ENCODE assay signal across 9 mouse cellular contexts in genomic region chr9:78447606-78447972, GRCm38 (mm10). TPM values are rescaled to one million over a fixed set of nuclear protein-coding genes. Genes with fewer than 3 reads are reported as not detected.
A peak's percentile ranks its signal among the peaks of the same experiment; 100 is the strongest.
DNase-seq lines count a peak whose midpoint lies in the region; ATAC-seq and TF ChIP-seq lines count a peak whose summit lies in the region.
"Had no signal": no experiment of that assay in that cellular context is flagged by ENCODE, and none has a peak within 500 bp of the region (broad histone marks: within the 10 kb centered on the region; RNA-seq: fewer than 3 reads in every experiment).

No protein-coding gene starts in this region.

- H3K4me1 ChIP-seq in lung, adult 2 months (ENCODE audit: control insufficient read depth, insufficient read depth, low read length) = peaks cover 6% of the 10 kb centered on the region
- peaks cover 12% of the 10 kb centered on the region for H3K4me1 ChIP-seq in limb, embryonic 13.5 days
- peaks cover 18% of the 10 kb centered on the region for H3K4me1 ChIP-seq in neural tube, embryonic 15.5 days

- peak overlapping the region; percentile 74 for H3K4me2 ChIP-seq in limb, embryonic 13.5 days (replicated peaks)
- H3K4me2 ChIP-seq in neural tube, embryonic 15.5 days = peak overlapping the region; percentile 64

- WGBS in lung, adult 2 months = 27% methylated on average over 9 of the region's 9 CpGs
- 33% methylated on average over 9 of the region's 9 CpGs for WGBS in limb, embryonic 13.5 days
- WGBS in neural tube, embryonic 15.5 days = 30% methylated on average over 9 of the region's 9 CpGs

- peak overlapping the region; percentile 55 for H3K4me3 ChIP-seq in lung, adult 2 months (replicated peaks; ENCODE audit: extremely low read depth, low read depth, low read length)
- peak overlapping the region; percentile 94 for H3K4me3 ChIP-seq in limb, embryonic 13.5 days
- peak overlapping the region; percentile 79 for H3K4me3 ChIP-seq in neural tube, embryonic 15.5 days (replicated peaks)

- peak; percentile 4; the same call in 1 of the 2 replicates for ATAC-seq in erythroblast, adult 5-6 weeks (replicated peaks; ENCODE audit: low FRiP score, poor library complexity, severe bottlenecking)
- peak; percentile 13; the same call in 1 of the 2 replicates for ATAC-seq in limb, embryonic 13.5 days (ENCODE audit: low FRiP score, low read depth)
- ATAC-seq in neural tube, embryonic 15.5 days (ENCODE audit: low FRiP score) = peak; percentile 35
- ATAC-seq in activated CD4-positive, CD25-positive, alpha-beta regulatory T cell, adult 4 months = no peak
- ATAC-seq in monocyte, adult 5-6 weeks (replicated peaks; ENCODE audit: insufficient number of reproducible peaks, low FRiP score, low TSS enrichment, poor library complexity, severe bottlenecking) = no peak

- no peak for TF ChIP-seq POLR2A in lung, adult 2 months (IDR thresholded peaks at IDR 0.05; ENCODE audit: borderline replicate concordance, extremely low read depth, low read depth, low read length)

- TF ChIP-seq CTCF in lung, adult 2 months (IDR thresholded peaks at IDR 0.05; ENCODE audit: insufficient read depth, low read length) = no peak

- H3K9me3 ChIP-seq in limb, embryonic 13.5 days = no peaks in the 10 kb centered on the region
- no peaks in the 10 kb centered on the region for H3K9me3 ChIP-seq in neural tube, embryonic 15.5 days (replicated peaks)

- no peak for DNase-seq in lung, adult 2 months
- no peak for DNase-seq in lung, postnatal 25 days (ENCODE audit: low spot score)
- no peak for DNase-seq in urinary bladder, postnatal 14 days (ENCODE audit: low spot score)

- H3K27ac ChIP-seq in limb, embryonic 13.5 days = no peak overlapping the region
- 0 out of 2 replicates have a peak overlapping the region, but pooled peaks have one; percentile 95 for H3K27ac ChIP-seq in neural tube, embryonic 15.5 days (replicated peaks)

- H3K9ac ChIP-seq in limb, embryonic 13.5 days = peak overlapping the region; percentile 91
- peak overlapping the region; percentile 86 for H3K9ac ChIP-seq in neural tube, embryonic 15.5 days (replicated peaks)

- H3K36me3 ChIP-seq in limb, embryonic 13.5 days = peaks cover 18% of the 10 kb centered on the region
- peaks cover 15% of the 10 kb centered on the region for H3K36me3 ChIP-seq in neural tube, embryonic 15.5 days

- H3K27me3 ChIP-seq in limb, embryonic 13.5 days = peaks cover 40% of the 10 kb centered on the region
- H3K27me3 ChIP-seq in neural tube, embryonic 15.5 days (replicated peaks) = peaks cover 36% of the 10 kb centered on the region

RNA-seq across cellular contexts. Expression of gene Mto1, which starts 0.4 kb away (rescaled TPM):
- polyA plus RNA-seq in lung, adult 2 months (2012; rRNA removed) = 9.9 and 10.3 TPM in 2 replicates
- 7.3 and 14.2 TPM in 2 replicates for total RNA-seq in erythroblast, adult 5-6 weeks (2015; ENCODE audit: low replicate concordance)
- 6.9 and 22.0 TPM in 2 replicates for total RNA-seq in erythroblast, adult 5-6 weeks (2017; ENCODE audit: low replicate concordance)
- polyA plus RNA-seq in limb, embryonic 13.5 days (2015; fragmentation: Nextera tagmentation; extraction: Ambion mirVana) = 21.1 and 23.6 TPM in 2 replicates
- 30.0 and 30.1 TPM in 2 replicates for polyA plus RNA-seq in neural tube, embryonic 15.5 days (2015; fragmentation: Nextera tagmentation; extraction: Ambion mirVana)
- polyA plus RNA-seq in activated CD4-positive, CD25-positive, alpha-beta regulatory T cell, adult 4 months (2017; shearing (Covaris generic)) = 10 to 100 TPM; 11.6 to 14.8 TPM
- 29.0 to 42.6 TPM (median 34.6 TPM) in 3 replicates for total RNA-seq in monocyte, adult 5-6 weeks (2017)

RNA-seq across cellular contexts. Expression of gene Gm17324, which starts 1.0 kb away (rescaled TPM):
- 0.17 TPM in 1 of 2 replicates, not detected in the other for polyA plus RNA-seq in lung, adult 2 months (2012; rRNA removed)
- not detected in 2 replicates for total RNA-seq in erythroblast, adult 5-6 weeks (2015; ENCODE audit: low replicate concordance)
- not detected in 2 replicates for total RNA-seq in erythroblast, adult 5-6 weeks (2017; ENCODE audit: low replicate concordance)
- 0.27 and 0.28 TPM in 2 replicates for polyA plus RNA-seq in limb, embryonic 13.5 days (2015; fragmentation: Nextera tagmentation; extraction: Ambion mirVana)
- 2.6 and 3.0 TPM in 2 replicates for polyA plus RNA-seq in neural tube, embryonic 15.5 days (2015; fragmentation: Nextera tagmentation; extraction: Ambion mirVana)
- polyA plus RNA-seq in activated CD4-positive, CD25-positive, alpha-beta regulatory T cell, adult 4 months (2017; shearing (Covaris generic)) = not detected
- total RNA-seq in monocyte, adult 5-6 weeks (2017) = not detected in 3 replicates

RNA-seq across cellular contexts. Expression of gene Cgas, which starts 4.6 kb away (rescaled TPM):
- 0.83 and 0.98 TPM in 2 replicates for polyA plus RNA-seq in lung, adult 2 months (2012; rRNA removed)
- total RNA-seq in erythroblast, adult 5-6 weeks (2015; ENCODE audit: low replicate concordance) = 8.8 and 9.2 TPM in 2 replicates
- total RNA-seq in erythroblast, adult 5-6 weeks (2017; ENCODE audit: low replicate concordance) = 2.4 and 3.9 TPM in 2 replicates
- 2.5 and 2.6 TPM in 2 replicates for polyA plus RNA-seq in limb, embryonic 13.5 days (2015; fragmentation: Nextera tagmentation; extraction: Ambion mirVana)
- 0.86 and 1.4 TPM in 2 replicates for polyA plus RNA-seq in neural tube, embryonic 15.5 days (2015; fragmentation: Nextera tagmentation; extraction: Ambion mirVana)
- polyA plus RNA-seq in activated CD4-positive, CD25-positive, alpha-beta regulatory T cell, adult 4 months (2017; shearing (Covaris generic)) = 1 to 10 TPM; 2.6 to 3.4 TPM
- 5.0 to 10.2 TPM (median 6.5 TPM) in 3 replicates for total RNA-seq in monocyte, adult 5-6 weeks (2017)

RNA-seq across cellular contexts. Expression of gene Eef1a1, which starts 41.4 kb away (rescaled TPM):
- polyA plus RNA-seq in lung, adult 2 months (2012; rRNA removed) = 2,131 and 3,172 TPM in 2 replicates
- total RNA-seq in erythroblast, adult 5-6 weeks (2015; ENCODE audit: low replicate concordance) = 3,932 and 4,159 TPM in 2 replicates
- total RNA-seq in erythroblast, adult 5-6 weeks (2017; ENCODE audit: low replicate concordance) = 1,512 and 1,760 TPM in 2 replicates
- 5,052 and 5,054 TPM in 2 replicates for polyA plus RNA-seq in limb, embryonic 13.5 days (2015; fragmentation: Nextera tagmentation; extraction: Ambion mirVana)
- 2,707 and 3,339 TPM in 2 replicates for polyA plus RNA-seq in neural tube, embryonic 15.5 days (2015; fragmentation: Nextera tagmentation; extraction: Ambion mirVana)
- over 10,000 TPM; 10,605 to 11,851 TPM for polyA plus RNA-seq in activated CD4-positive, CD25-positive, alpha-beta regulatory T cell, adult 4 months (2017; shearing (Covaris generic))
- total RNA-seq in monocyte, adult 5-6 weeks (2017) = 6,370 to 7,055 TPM (median 6,774 TPM) in 3 replicates

RNA-seq across cellular contexts. Expression of gene Ddx43, which starts 52.0 kb away (rescaled TPM):
- 0.05 and 0.06 TPM in 2 replicates for polyA plus RNA-seq in lung, adult 2 months (2012; rRNA removed)
- total RNA-seq in erythroblast, adult 5-6 weeks (2015; ENCODE audit: low replicate concordance) = not detected in 2 replicates
- not detected in 2 replicates for total RNA-seq in erythroblast, adult 5-6 weeks (2017; ENCODE audit: low replicate concordance)
- polyA plus RNA-seq in limb, embryonic 13.5 days (2015; fragmentation: Nextera tagmentation; extraction: Ambion mirVana) = 0.40 and 0.46 TPM in 2 replicates
- polyA plus RNA-seq in neural tube, embryonic 15.5 days (2015; fragmentation: Nextera tagmentation; extraction: Ambion mirVana) = 0.29 and 0.65 TPM in 2 replicates
- polyA plus RNA-seq in activated CD4-positive, CD25-positive, alpha-beta regulatory T cell, adult 4 months (2017; shearing (Covaris generic)) = 1 to 10 TPM; 2.7 to 3.1 TPM
- 2.8 to 15.4 TPM (median 3.9 TPM) in 3 replicates for total RNA-seq in monocyte, adult 5-6 weeks (2017)
- polyA plus RNA-seq: gonadal fat pad, adult 2 months had no signal

Comparison
In these comparisons a context has a peak if more than half of its experiments do, and no peak if none do; other contexts are left out.
1. ATAC-seq: peak in erythroblast, adult 5-6 weeks (single experiment), limb, embryonic 13.5 days (single experiment) and neural tube, embryonic 15.5 days (single experiment); none in activated CD4-positive, CD25-positive, alpha-beta regulatory T cell, adult 4 months (single experiment) and monocyte, adult 5-6 weeks (single experiment).
2. Peak in every context shown above with its lines, with median percentiles within 50 percentile points of each other: H3K4me3 ChIP-seq.